Mouse (Mus musculus) 3134 (cell line): ENCODE data around the gene Klhl26.

Experiments
- DNase-seq: peaks from one replicate; pipeline ENCODE4 v3.0.0-alpha.2; 2011; ENCODE audit warnings: low spot score; ENCODE audit not compliant: insufficient read length; ENCODE audit errors: extremely low read depth

The Klhl26 gene

GRCm38 (mm10) chr8:70452196-70452966 is 24.4 kb downstream of the Klhl26 start:
- DNase-seq, result no peak

DNA sequence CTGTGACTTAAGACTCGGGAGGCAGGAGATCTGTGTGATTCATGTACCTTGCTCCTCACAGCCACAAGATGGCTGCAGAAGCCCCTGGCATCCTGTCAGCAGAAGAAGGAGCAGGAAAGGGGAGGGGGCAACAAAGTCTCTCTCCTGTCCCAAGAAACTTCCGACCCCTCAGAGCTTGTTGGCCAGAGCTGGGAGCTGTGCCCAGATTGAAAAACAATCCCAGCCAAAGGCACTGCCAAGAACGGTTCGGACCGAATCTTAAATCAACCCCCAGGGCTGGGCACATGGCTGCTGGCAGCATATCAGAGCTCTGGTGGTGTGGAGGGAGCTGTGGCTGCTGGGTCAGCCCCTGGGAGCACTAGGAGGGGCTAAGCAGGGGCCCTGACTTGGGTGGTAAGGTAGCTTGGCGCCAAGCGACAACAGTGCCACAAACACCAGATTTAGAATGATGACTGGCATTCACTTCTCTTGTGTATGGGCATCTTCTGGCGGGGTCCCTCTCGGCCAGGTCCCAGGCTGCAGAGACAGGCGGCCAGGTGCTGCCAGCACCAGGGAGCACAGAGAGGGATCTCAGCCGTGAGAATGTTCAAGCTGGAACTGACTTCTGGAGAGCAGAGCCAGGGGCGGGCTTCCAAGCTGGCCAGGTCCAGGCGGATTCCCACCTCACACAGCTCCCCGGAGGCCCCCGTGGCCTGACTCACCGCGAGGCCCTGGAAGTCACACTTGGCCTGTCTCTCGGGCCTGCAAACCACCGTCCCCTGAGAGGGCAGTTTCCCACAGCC is 28.9 kb downstream of the Klhl26 start:
- peak; percentile 87 for DNase-seq

DNA sequence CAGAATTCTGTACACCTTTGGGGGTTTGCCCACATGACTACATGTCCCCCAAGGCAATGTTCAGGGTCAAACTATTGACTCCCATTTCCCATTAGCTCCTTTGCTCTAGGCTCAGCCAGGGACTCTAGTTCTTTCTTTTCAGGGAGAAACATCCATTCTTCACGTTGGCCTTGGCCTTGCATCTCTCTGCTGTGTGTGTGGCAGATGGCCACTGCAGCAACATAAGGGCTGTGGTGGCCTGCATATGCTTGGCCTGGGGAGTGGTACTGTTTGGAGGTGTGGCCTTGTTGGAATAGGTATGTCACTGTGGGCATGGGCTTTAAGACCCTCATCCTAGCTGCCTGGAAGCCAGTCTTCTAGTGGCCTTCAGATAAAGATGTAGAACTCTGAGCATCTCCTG is 30.8 kb downstream of the Klhl26 start:
- no peak for DNase-seq

DNA sequence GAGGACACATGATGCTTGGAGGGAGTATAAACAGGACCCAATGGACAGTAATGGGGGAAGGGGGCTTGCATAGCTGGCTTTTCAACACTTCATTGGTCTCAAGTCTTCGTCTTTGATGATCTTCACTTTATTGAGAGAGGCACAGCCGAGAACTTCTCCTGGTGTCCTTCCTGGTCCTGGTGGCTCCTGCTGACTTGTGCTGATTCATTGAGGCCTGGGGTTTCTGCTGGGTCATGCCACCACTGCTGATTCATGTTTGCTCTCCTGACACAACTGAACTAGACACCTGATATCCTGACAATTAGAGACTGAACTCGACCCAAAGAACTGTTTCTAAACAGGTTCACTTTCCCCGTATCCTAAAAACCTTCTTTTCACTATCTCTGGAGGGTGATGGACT is 33.4 kb downstream of the Klhl26 start:
- no peak for DNase-seq

DNA sequence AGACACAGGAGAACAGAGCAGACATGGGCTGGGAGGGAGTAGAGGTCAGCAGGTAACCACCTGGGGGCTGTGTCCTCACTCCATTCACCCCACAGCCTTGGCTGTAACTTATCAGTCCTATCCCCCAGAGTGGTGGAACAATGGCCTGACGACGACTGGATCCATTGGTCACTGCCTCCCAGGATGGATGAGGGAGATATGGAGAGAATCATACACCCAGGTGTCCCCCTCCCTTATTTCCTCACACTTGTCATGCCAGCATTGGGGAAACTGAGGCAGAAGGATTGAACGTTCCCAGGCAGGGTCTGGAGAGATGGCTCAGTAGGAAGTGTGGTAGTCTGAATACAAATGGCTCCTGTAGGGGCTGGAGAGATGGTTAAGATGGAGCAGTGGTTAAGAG is 35.2 kb downstream of the Klhl26 start:
- DNase-seq, result no peak

DNA sequence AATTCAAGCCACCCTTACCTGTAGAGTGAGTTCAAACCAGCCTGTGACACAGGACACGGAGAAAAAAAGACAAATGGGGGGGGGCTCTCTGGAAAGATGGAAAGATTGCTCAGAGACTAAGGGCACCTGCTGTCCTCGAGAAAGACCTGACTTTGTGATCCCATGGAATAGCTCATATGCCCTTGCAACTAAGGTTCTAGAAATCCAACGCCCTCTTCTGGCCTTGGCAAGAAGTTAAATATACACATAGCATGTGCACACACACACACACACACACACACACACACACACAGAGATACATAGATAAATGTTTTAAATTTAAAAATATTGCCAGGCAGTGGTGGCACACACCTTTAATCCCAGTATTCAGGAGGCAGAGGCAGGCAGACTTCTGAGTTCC is 36.5 kb downstream of the Klhl26 start:
- no peak for DNase-seq

DNA sequence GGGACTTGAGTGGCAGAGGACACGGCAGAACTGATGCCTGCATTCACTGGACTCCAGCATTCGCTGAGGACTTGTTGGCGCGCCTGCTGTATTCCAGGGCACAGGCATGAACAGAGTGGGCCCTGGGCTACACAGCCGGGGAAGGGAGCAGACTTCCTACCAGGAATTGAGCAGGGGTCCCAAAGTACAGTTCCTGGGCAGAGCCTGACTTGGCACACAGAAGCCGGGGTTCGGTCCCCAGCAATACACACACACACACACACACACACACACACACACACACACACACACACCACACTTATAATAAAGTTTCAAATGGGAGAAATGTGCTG is 37.0 kb downstream of the Klhl26 start:
- DNase-seq, result no peak

DNA sequence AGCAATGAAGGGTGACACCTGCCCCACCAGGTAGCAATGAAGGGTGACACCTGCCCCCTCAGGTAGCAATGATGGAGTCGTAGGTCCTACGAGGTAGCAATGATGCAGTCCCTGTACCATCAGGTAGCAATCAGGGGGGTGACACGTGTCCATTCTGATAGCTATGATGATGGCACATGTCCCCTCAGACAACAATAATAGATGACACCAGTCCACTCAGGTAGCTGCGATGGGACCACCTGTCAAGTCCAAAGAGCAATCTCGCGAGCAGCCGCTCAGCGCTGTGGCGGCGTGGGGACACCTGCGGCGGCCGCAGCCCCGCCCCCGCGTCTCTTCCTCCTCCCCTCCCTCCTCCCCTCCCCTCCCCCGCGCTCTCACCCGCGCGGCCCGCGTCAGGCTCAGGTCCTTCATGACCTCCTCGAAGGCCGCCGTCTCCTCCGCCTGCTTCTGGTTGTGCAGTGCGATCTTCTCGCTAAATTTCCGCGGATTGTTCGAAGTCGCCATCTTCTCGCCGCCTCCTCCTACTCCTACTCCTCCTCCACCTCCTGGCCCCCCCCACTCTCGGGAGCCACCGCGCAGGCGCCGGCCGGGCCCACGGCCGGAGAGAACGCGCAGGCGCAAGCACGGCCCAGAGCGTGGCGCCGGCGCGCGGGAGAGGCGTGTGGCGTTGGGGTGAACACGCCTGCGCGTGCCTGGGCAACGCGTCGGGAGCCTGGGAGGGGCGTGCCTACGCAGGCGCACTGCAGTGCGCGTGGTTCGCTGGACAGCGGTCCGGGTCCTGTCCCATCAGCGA is 37.5 kb downstream of the Klhl26 start, which contains the start of gene Crtc1:
Crtc1 (minus strand) TSS at position 525 of the 793 bp plus-strand sequence.
- peak; percentile 97 for DNase-seq

GRCm38 (mm10) chr8:70438423-70438822 is 38.3 kb downstream of the Klhl26 start:
- DNase-seq, result no peak

GRCm38 (mm10) chr8:70435156-70435555 is 41.6 kb downstream of the Klhl26 start:
- DNase-seq, result no peak

- DNase-seq, result no peak
Observed at GRCm38 (mm10) chr8:70432991-70433536, 43.7 kb downstream of the Klhl26 start.

DNA sequence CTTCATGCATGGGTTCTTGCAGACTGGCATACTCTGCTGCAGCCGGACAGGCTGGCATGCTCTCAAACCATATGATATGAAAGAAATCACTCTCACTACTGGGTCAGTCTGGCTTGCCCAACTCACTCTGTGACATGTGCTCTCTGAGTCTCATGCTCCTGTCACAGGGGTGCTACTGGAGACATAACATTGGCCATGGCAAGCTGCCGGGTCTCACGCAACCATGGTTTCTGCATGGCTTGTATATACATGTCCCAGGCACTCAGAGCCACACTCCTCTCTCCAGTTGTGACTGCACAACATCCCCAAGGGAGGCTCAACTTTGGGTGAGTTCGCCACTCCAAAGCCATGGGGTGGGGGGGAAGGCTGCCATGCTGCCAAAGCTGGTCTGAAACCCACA is 45.6 kb downstream of the Klhl26 start:
- DNase-seq, result no peak

DNA sequence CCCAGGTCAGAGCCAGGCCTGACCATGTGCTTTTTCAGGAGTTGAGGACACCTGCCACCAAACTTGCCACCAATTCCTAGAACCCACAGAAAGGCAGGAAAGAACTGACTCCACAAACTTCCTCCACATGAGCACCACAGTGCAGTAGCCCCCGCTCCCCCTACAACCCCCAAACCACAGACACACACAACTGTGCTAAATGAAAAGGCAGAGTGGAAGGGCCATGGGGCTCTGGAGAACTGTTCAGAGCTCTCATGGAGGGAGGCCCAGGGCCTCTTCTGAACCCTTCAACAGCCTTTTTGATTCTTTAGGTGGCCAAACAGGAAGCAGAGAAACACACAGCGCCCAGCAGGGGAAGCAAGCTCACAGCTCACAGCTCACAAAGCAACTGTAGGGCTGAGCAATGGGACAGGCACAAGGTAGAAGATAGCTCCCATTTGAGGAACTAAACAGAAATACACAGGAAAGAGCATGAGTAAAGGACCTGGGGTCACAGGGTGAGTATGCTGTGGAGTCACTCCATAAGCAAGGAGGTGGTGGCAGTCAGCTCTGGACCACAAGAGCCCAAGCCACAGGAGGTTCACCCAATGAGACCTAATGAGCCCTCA is 50.4 kb downstream of the Klhl26 start:
- no peak for DNase-seq

DNA sequence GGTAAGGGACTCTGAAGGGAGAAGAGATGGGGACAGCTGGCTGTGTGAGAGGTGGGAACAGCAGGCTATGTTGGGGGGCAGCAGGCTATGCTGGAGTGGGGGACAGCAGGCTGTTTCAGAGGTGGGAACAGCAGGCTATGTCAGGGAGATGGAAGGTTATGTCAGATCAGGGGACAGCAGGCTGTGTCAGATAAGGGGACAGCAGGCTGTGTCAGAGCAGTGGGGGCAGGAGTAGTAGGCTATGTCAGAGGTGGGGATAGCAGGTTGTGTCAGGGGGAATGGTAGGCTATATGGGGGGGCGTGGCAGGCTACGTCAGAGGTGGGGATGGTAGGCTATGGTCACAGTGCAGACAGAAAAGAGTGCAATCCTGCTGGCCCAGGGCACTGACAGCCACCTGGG is 54.0 kb downstream of the Klhl26 start:
- DNase-seq, result no peak

DNA sequence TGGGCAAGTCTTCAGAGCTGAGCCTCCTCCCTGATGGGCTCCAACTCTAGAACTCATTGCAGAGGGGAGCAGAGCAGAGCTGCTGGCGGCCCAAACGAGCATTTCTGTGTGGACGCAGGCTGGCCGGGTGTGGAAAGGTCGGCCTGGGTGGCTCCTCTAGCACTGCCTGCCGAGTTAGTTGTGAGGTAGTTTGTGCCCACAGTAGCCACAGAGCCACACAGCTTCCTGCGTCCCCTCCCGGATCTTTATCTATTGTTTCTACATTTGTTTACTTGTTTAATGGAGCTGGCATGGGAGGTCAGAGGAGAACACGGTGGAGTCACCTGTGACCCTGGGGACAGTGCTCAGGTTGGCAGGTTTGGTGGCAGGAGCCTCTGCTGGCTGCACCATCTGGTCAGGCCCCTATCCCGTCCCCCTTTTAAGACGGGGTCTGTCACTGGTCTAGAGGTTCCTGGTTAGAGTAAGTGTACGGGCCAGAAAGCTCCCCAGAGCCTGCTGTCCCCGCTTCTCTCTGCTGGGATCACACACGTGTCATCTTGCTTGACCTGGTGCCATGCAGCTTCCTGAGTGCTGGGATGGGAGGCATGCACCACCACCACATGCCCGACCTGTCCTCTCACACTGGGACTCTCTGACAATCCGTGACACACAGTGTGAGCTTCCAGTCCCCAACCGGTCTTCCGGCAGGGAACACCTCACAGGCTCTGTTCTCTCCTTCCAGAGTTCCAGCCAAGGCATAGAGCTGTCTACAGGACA is 55.2 kb downstream of the Klhl26 start:
- DNase-seq, result no peak

DNA sequence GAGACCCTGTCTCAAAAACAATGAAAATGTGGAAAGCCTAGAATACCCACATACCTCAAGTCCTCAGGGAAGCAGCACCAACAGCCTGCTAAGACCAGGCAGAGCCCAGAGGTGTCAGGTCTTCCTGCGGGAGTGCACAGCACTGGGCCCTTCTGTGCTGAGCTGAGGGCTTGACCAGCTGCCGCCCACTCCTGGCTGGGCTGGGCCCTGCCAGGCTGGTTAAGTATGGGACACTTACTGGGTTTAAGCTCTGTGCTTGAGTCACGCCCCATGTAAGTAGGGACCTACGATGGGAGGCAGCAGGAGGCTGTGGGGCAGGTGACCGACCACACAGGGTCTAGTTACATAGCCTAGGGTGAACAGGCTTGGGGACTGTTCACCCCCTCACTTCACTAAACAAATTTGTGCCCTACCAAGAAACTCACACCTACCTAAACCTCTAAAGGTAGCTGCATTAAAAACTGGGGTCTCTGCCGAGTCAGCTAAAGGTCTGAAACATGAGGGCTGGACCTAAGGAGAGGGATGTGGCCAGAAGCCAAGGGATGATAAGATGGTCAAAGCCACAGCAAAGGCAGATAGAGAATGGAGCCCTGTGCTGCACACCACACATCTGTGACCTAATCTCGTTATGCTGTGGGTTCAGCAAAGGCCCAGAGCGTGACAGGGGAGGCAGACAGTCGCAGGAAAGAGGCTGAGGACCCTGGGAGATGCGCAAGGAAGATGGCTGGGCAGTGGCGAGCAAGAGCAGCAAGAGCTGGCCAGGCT is 56.7 kb downstream of the Klhl26 start:
- DNase-seq, result no peak

GRCm38 (mm10) chr8:70418954-70419353 is 57.8 kb downstream of the Klhl26 start:
- DNase-seq, result no peak

GRCm38 (mm10) chr8:70417914-70418313 is 58.9 kb downstream of the Klhl26 start:
- DNase-seq, result no peak

- DNase-seq, result no peak
Observed at GRCm38 (mm10) chr8:70416941-70417340, 59.8 kb downstream of the Klhl26 start.
